Mouse (Mus musculus) small intestine, adult 2 months (tissue): ENCODE measurements around the gene Hes6.

Experiments used
- CTCF ChIP-seq: fragments of 200-500 bp; IDR thresholded peaks from 2 replicates; pipeline ENCODE4 v1.5.1; 2012; ENCODE audit warnings: low read depth, mild to moderate bottlenecking, control low read depth, inconsistent platforms, low read length, moderate library complexity, mixed read lengths; ENCODE audit not compliant: insufficient replicate concordance, insufficient read length; ENCODE audit errors: extremely low read depth
- POLR2A ChIP-seq: fragments of 200-500 bp; IDR thresholded peaks from 2 replicates; pipeline ENCODE4 v1.6.1; 2012; ENCODE audit warnings: low read depth, mild to moderate bottlenecking, control low read depth, inconsistent platforms, low read length, moderate library complexity

DNA sequence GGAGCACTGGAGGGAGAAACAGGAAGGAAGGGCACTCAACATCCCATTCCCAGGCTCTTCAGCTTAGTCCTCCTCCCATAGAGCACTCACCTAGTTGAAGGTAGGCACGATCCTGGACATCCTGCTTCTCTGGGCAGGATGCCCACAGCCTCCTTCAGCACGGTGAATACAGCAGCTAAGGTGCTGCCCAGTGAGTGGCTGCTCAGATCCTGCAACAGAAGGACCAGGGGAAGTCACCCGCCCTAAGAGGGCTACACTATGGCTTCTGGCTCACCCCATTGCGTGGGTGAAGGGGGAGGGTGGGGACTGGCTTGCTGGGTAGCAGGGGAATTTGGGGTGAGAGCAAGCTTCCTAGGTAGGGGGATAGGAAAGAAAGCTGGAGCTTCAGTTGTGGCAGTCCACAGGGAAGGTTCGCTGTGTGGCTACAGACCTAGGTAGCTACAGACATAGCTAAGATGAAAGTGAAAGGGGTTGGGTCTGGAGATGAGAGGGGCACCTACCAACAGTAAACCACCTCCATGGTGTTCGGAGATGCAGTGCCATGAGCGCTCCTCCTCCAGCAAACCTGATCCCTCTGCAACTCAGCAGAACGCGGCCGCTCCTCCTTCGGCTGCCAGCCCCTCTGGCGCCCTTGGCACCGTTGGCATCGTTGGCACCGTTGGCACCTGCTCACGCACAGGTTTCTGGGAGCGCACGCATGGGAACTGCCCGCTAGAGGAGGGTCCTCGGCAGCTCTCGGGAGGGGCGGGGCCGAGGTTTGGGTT lies 8.2 kb downstream of the Hes6 start:
- no peak for TF ChIP-seq CTCF
- TF ChIP-seq POLR2A, result no peak
